Mouse (Mus musculus): Measurements from ENCODE around the gene Gcc1.

Gcc1 gene

DNA sequence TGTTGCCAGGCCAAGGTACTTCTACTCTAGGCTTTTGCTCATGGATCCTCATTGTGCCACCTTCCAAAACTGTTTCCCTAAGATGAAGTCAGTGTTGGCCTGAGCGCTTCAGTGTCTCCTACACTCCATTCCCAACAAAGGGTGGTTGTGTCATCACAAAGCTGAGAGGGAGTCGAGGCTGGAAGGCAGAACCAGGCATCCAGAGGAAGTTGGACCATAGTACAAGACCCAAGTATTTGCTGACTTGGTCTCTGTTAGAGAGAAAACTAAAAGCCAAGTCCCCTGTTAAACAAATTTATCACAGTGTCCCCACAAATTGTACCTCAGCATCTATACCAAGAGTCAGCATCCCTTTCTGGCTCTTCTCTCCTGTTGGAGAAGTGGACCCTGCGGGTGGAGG lies at the start of gene Gcc1:
Gcc1 (minus strand) TSS at position 101 of the 400 bp plus-strand sequence.
- DNase-seq (ENCODE audit: low spot score) = no peak

DNA sequence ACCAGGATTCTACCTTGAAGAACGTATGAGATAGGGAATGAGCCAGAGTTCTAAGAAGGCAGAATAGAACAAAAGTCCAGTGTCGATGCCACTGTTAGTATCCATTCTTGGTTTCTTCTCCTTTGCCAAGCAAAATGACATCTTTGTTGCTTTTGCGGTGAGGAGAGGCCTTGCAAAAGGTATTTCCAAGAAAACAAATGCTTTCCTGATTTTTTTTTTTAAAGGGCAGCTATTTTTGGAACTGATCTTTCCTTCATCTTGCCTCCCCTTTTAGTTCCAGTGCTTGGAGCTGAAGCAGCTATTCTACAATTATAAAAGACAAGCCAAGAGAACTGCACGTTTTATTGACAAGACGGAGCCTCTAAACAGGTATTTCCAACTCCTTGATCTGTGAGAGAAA lies 46.6 kb upstream of the Gcc1 start, which contains the start of gene Snd1:
Snd1 (plus strand) TSS at position 301 of the 400 bp plus-strand sequence.
- no peak for DNase-seq (ENCODE audit: low spot score)

DNA sequence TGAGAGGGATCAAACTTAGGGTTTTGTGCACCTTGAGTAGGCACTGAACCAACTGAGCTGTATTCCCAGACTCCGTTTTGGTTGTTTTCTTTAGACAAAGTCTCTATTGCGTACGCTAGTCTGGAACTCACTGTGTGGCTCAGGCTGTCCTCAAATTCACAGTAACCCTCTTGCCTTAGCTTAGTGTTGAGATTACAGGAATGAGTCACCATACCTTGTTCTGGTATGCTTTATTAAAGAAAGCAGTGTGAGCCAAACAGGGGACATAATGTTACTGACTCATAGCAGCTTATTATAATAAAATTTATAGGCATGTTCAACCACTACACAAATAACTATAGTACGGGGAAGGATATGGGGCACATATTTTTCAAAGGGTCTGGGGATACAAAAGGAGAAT lies 46.0 kb upstream of the Gcc1 start:
- no peak for DNase-seq (ENCODE audit: low spot score)

DNA sequence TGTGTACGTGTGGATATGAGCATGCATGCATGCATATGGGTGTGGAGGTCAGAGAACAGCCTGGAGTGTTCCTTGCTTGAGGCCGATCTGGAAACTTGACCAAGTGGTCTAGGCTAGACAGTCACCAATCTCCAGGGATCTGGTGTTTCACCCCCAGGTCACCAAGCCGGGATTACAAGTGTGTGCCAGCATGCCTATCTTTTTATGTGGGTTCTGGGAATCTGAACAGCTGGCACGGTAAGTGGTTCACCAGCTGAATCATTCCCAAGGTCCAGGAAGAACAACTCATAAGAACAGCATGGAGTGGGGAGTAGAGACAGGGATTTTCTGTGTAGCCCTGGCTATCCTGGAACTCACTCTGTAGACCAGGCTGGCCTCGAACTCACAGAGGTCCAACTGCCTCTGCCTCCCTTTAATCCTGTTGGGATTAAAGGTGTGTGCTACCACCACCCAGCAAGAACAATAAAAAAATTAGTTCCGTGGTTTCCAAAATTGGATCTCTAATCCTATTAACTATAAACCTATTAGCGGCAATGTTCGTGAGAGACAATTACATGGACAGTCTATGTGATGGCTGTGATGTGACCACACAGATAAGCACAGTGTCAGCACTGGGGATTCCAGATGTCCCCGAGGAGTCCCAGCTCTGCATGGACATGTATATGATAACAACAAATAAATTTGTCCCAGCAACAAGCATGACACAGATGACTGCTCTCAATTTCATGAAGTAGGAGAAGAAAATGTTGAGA lies 43.3 kb upstream of the Gcc1 start:
- DNase-seq (ENCODE audit: low spot score) = no peak

DNA sequence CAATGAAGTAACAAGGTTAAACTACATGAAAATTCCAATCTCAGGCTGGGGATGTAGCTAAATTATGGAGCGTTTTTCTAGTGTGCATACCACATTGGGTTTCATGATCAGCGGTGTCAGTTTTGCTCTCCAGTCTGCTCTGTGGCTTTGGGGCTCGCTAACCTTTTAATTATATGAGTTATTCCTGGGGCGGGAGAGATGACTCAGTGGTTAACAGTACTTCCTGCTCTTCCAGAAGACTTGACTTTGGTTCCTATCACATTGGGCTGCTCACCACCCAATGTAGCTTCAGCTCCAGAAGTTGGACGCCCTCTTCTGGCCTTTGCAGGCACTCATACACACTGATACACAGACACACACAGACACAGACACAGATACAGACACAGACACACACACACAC lies 42.4 kb upstream of the Gcc1 start:
- no peak for DNase-seq (ENCODE audit: low spot score)

DNA sequence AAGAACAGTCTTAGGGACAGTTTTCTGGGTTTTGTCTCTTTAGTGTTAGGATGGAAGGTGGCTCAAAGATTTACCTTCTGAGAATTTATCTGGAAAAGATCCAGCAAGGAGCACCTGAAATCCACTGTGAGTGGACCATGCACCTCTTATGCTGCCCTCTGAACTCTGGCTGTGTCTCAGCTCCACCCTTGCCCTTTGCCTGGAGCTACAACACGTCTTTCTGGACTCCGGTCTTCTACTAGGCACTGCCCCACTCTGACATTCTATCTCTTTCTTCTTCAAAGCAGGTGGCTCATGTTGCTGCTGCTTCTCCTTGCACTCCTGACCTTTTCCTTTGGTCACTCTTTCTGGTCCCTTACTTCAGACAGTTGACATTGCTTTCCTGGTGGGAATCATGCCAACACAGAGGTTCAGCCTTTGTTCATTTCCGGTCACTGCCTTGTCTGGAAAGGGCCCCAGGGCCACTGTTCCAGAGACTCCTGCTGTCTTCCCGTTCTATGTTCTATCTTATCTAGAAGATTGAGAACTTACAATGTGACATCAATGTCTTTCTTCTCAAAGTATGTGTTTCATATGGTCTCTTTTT lies 41.9 kb upstream of the Gcc1 start:
- no peak for DNase-seq (ENCODE audit: low spot score)

DNA sequence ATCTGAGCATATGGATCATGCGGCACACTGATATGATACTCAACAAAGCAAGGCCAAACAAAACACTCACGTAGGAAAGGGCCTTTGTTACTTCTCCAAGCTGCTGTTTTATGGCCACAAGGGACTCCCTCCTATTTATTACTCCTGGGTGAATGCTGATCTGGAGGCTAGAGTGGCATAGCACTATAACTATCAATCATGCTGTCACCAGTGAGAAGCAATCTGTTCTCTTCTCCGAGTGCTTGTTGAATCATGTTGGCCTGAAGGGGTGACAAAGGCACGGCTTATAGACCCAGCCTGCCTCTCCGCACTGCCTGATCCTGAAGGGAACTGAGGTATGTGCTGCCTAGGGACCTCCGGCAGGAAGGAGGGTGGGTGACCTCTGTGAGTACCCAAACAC lies 36.4 kb upstream of the Gcc1 start:
- peak; percentile 61 for DNase-seq (ENCODE audit: low spot score)

DNA sequence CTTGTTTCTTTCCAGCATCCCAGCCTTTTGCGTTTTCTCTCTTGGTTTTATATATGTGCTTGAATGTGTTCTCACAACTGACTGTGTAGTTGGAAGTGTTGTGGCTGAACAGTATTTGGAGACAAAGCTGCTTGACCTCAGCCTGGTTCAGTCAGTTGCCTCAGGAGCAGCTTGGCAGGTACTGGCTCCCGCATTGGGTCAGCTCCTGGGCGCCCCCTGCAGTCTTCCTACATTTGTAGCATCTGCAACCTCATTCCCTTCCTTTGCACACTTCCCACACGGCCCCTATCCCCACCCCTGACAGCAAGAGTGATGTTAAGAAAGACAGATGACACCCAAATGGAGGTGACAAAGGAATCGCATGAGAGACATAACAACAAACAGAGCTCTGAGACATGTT lies 32.3 kb upstream of the Gcc1 start:
- DNase-seq (ENCODE audit: low spot score) = peak; percentile 59

DNA sequence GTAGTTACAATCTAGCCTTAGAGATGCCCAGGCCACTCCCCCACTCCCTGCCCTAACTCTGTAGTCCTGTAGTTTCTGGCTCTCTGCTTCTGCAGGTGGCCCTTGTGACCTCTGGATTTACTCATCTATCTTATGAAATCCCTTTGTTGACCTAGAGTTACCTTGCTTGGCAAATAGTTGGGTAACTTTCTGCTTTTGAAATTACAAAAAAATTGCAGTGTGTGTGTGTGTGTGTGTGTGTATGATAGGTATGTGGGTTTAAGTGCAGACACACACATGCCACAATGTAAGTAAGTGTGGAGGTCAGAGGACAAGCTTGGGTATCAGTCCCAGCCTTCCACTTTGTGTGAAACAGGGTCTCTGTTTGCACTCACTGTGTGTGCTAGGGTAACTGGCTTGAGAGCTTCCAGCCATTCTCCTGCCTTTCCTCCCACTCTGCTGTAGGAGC lies 31.1 kb upstream of the Gcc1 start:
- DNase-seq (ENCODE audit: low spot score) = no peak

DNA sequence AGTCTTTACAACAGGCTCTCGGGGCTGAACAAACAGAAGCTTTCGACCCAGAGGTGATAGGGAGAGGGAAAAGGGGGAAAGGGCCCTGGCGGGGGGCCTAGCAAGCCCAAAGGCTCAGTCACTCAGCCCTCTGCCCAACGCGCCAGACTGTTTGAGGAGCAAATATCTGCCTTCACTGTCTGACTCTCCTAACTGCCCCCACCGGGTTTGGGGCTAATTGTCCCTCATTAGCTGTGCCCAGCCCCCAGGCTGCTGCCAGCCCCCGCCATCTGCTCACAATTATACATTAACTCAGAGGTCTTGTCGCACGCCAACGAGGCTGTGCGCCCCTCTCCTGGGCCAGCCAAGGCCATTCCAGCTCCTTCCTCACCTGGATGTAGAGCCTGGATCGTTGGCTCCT lies 22.8 kb upstream of the Gcc1 start:
- peak; percentile 1 for DNase-seq (ENCODE audit: low spot score)

DNA sequence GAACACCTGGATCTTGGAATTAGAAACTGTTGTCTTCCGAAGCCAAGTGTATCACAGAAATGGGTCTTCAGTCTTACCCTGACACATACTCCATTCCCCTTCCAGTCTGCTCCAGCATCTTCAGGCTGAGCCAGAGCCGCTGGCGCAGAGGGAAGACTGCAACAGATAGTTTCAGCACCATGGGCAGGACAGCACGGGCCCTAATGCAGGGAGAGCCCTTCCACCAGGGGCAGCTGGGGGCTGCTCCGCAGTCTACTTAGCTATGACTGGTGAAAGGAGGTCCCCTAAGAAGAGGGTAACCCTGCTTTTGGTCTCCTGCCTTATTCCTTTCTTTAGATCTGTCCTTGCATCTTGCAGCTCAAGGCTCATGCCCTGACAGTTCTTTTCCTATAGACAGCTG lies 22.3 kb upstream of the Gcc1 start:
- peak; percentile 19 for DNase-seq (ENCODE audit: low spot score)

DNA sequence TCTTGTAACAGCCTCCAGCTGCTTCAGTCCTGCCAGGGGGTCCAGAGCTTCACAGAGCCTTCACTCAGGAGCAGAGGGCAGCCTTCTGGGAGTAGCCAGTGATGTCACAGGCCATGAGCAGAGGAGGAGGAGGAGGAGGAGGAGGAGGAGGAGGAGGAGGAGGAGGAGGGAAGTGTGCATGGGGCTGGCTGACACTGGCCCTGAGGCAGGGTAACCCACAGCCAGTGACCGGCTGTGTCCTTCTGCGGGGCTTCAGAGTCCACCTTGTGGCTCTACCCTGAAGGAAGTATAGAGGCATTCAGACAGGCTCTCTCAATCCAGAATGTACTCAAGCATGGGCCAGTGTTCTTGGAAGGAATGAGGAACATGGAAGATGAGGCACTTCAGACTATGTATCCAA lies 21.1 kb upstream of the Gcc1 start, which contains the start of gene Pax4:
Pax4 (minus strand) TSS at position 101 of the 400 bp plus-strand sequence.
- no peak for DNase-seq (ENCODE audit: low spot score)

DNA sequence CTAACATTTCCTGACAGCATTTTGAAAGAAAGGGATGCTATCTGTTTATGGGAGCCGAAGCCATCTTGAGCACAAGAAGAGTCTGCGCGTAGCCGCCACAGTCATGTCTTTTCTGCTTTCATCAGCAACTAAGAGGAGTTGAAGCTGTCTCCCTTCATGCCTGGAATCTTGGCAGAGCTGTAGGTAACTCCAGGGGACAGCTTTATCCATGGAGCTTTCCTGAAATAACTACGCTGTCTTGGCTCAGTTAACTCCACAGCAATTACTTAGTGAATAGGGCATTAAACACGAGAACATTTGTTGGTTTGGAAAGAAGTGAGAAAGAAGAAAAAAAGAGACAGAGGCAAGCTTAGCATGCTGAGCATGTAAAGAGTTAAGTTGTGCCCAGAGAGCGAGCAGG lies 19.7 kb upstream of the Gcc1 start:
- DNase-seq (ENCODE audit: low spot score) = no peak

DNA sequence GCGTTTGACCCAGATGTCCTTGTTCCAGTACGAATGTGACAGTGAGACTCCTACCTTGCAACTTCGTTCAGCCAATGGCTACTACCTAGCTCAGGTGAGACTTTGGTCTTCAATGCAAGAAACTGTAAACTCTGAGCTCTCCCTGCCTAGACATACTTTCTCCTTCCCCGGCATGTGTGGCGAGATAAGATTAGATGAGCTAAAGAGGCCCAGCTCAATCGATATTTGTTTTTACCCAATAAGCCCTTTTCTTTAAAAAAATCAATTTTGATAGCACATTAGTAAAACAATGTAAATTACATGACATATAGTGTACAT lies 3.3 kb upstream of the Gcc1 start:
- DNase-seq (ENCODE audit: low spot score) = no peak

DNA sequence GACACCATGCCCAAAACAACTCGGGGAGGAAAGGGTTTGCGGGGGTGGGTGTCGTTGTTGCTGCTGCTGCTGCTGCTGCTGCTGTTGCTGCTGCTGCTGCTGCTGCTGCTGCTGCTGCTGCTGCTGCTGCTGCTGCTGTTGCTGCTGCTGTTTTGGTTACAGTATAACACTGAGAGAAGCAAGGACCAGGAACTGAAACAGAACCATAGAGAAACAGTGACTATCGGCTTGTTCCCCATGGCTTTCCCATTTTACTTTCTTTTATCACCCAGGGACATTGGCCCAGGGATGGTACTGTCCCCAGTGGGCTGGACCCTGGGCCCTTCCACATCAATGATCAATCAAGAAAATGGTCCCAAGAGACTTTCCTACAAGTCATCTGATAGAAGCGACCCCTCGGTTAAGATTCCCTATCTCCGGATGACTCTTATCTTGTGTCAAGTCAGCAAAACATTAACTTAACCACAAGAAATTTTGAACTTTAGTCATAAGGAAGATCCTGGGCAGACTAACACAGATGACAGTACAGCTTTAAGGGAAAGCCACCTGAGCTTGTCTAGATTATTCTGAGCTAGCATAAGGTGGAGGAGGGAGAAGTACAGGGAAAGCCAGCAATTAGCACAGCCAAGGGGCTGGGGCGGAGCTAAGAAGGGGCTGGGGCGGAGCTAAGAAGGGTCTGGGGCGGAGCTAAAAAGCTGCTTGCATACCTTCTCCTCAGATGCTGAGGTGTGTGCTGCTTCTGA lies 2.8 kb upstream of the Gcc1 start:
- no peak for DNase-seq (ENCODE audit: low spot score)

DNA sequence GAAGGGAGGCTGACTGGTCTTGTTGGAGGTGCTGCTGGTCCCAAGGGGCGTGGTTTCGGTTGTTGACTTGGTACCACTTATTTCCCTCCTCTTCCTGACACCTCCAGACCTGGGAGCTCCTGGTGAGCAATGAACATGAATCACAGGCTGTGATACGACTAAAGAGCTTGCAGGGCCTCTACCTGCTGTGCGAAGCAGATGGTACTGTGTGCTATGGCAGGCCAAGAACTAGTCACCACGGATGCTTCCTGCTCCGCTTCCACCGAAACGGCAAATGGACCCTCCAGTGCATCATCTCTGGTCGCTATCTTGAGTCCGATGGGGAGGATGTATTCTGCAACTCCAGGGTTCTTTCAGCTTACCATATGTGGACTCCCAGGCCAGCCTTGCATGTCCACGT lies 1.7 kb upstream of the Gcc1 start:
- DNase-seq (ENCODE audit: low spot score) = no peak

DNA sequence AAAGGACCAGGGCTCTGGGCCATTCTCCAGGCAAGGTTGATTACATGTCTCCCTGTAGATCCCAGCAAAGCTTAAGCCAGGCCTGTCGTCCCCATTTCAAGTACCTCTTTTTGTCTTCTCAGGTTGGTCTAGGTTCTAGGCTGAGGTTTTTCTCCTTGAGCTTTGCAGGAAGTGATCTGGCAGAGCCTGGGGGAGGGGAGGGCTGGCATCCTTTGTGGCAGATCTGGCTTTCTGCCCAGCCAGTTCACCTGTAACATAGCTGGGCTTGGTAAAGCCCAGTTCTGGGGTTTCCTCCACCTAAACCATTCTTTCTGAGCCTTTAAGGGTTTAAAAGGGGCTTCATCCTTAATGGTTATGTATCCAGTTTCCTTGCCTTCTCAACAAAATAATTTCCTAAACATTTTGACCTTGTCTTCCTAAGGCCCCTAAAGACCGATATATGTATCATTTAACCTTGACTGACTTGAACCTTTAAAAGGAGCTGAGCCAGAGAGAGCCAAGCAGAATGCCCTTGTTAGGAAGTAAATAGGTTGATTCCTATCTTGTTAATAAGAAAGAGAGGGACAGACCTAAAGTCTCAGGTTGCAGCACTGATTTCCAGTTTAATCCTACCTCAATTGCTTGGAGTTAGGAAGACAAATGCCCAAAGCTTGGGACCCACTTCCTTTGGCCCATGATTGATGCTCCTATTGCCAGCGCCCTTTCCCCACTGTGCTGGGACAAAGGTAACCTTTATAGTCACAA lies 922 bp downstream of the Gcc1 start, which contains the start of gene Fscn3:
Fscn3 (plus strand) TSS at position 694 of the 744 bp plus-strand sequence.
- no peak for DNase-seq (ENCODE audit: low spot score)

DNA sequence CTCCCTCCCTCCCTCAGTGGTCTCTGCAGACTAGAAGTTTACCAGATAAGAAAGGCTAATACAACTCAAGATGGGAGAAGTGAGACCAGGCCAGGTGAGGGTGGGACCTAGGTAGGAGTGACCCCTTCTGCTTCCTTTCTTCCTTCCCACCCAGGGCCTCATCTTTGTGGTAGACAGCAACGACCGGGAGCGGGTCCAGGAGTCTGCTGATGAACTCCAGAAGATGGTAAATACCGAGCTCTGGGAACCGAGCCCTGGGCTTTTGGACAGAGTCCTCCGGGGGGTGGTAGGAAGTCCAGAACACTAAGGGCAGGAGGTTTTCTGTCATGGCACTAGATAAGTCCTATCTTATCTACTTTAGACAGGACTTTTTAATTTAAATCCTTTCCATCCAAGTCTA lies 3.2 kb downstream of the Gcc1 start:
- DNase-seq (ENCODE audit: low spot score) = no peak

DNA sequence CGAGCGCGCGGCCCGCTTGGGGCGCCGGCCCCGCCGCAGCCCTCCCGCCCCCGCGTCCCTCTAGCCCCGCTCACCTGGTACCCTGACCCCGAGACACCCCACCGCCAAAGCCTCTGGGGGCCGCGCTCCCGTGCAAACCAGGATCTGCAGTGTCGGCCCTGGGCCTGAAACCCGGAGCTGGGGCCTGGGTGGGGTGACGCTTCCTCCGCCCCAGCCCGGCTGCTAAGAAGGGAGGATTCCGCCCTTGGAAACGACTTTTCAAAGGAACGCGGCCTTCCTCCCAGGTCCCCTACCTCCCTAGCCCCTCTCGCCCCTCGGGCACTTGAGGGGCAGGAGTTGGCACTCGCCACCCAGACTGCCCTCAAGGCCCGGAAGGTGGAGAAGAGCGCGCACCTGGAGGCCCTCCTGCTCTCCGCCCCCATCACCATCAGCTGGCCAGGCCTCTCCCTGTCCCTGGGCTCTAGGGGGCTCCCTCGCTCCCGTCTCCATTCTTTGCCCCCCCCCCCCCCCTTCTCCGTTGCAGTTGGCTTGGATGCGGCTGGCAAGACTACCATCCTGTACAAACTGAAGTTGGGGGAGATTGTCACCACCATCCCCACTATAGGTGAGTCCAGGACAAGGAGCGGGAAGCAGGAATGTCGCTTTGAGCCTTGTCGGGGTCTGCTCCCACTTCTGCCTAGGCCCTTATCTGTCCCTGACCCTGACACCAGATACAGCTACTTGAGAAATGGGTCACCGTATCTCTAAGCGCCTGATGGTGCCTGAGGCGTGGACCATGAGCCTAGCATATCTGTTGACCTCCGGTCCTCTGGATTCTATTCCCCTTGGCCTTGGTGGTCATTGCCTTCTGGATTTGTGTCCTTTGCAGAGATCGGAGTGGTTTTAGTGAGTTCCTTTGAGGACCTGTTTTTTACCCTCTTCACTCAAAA lies 4.2 kb downstream of the Gcc1 start:
- peak; percentile 62 for DNase-seq (ENCODE audit: low spot score)

DNA sequence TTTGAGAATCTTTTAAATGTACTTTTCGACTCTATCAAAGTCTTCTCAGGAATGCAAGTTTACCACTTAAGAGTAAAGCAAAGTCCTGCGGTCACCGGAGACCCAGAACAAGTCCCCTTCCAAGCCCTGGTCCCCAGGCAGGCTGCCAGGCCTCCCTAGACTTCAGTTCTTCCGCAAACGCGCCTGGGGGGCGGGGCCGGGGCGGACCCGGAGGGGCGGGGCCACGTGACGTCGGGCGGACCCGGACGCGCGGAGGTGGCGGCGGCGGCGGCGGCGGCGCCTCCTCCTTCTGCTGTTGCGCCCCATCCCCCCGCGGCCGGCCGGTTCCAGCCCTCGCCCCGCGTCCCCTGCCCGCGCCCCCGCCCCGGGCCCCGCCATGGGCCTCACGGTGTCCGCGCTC lies 4.9 kb downstream of the Gcc1 start, which contains the start of gene Arf5:
Arf5 (plus strand) TSS at position 248 of the 400 bp plus-strand sequence.
- DNase-seq (ENCODE audit: low spot score) = peak; percentile 85

DNA sequence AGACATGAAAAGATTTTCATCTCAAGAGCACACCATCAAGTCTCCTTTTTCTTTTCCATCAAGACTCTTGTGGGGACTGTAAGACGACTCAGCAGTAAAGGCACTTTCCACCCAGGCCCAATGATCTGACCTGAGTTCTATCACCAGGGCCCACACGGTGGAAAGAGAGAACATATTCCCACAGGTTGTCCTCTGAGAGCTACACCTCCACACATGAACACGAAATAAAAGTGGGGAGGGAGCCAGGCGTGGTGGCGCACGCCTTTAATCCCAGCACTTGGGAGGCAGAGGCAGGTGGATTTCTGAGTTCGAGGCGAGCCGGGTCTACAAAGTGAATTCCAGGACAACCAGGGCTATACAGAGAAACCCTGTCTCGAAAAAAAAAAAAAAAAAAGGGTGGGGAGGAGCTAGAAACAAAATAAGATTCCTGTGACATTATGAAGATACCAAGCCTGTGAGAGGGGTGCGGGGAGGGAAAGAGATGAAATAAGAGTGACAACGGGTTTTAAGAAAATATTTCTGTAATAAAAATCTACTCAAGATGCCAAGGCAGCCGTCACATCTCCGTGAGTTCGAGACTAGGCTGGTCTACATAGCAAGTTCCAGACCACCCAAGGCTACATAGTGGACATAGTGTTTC lies 5.4 kb downstream of the Gcc1 start:
- DNase-seq (ENCODE audit: low spot score) = no peak
